Mouse (Mus musculus) stomach, postnatal 0 days (tissue): ENCODE measurements around the gene Nudt5. TPM values are rescaled to one million over a fixed set of nuclear protein-coding genes. Genes with fewer than 3 reads are reported as not detected.
A peak's percentile ranks its signal among the peaks of the same experiment; 100 is the strongest.

Experiments
- ATAC-seq: fragments of 200-750 bp; cut with Nextera tagmentation; 2 replicates; pipeline ENCODE4 v1.8.0; 2017; ENCODE audit not compliant: low FRiP score, low TSS enrichment
- DNase-seq: peaks from one replicate; pipeline ENCODE4 v3.0.0-alpha.2; 2016; ENCODE audit warnings: low spot score
- H3K27ac ChIP-seq: fragments of 300-500 bp; sonication (generic); replicated peaks from 2 replicates; pipeline ENCODE4 v1.5.1; 2014; ENCODE audit warnings: mild to moderate bottlenecking, control low read depth
- H3K27me3 ChIP-seq: fragments of 300-500 bp; sonication (generic); 2 replicates; pipeline ENCODE4 v1.6.1; 2014; ENCODE audit warnings: low read length; ENCODE audit not compliant: control insufficient read depth, insufficient read depth
- H3K36me3 ChIP-seq: fragments of 300-500 bp; sonication (generic); 2 replicates; pipeline ENCODE4 v1.6.1; 2014; ENCODE audit warnings: low read length, mixed read lengths; ENCODE audit not compliant: control insufficient read depth, insufficient read depth
- H3K4me1 ChIP-seq: fragments of 300-500 bp; sonication (generic); replicated peaks from 2 replicates; pipeline ENCODE4 v1.6.1; 2014; ENCODE audit warnings: antibody characterized with exemption; ENCODE audit not compliant: control insufficient read depth, insufficient read depth
- H3K4me2 ChIP-seq: fragments of 300-500 bp; sonication (generic); replicated peaks from 2 replicates; pipeline ENCODE4 v1.6.1; 2014; ENCODE audit warnings: low read depth, mild to moderate bottlenecking, control low read depth, moderate library complexity
- H3K4me3 ChIP-seq: fragments of 300-500 bp; sonication (generic); 2 replicates; pipeline ENCODE4 v1.5.1; 2014; ENCODE audit warnings: low read depth, low read length, control low read depth
- H3K9ac ChIP-seq: fragments of 300-500 bp; sonication (generic); 2 replicates; pipeline ENCODE4 v1.6.1; 2014; ENCODE audit warnings: mild to moderate bottlenecking, low read length, control low read depth, mixed read lengths
- H3K9me3 ChIP-seq: fragments of 300-500 bp; sonication (generic); 2 replicates; pipeline ENCODE4 v1.6.1; 2016; ENCODE audit warnings: low read length; ENCODE audit not compliant: control insufficient read depth
- CTCF ChIP-seq: IDR thresholded peaks from 2 replicates; pipeline ENCODE4 v1.5.1; 2016; ENCODE audit warnings: antibody characterized with exemption, low read depth, mild to moderate bottlenecking, moderate library complexity
- EP300 ChIP-seq: optimal IDR thresholded peaks from 2 replicates; pipeline ENCODE3; 2016; ENCODE audit warnings: antibody characterized with exemption
- WGBS: fragments of 180-500 bp; shearing (Covaris S2); extraction: QIAGEN DNeasy Blood & Tissue Kit; methylation state at CpG from one replicate; pipeline ENCODE4 v1.1.7; 2014; 5-methylcytosine and 5-hydroxymethylcytosine counted together
- polyA plus RNA-seq: library from polyadenylated mRNA; unstranded; fragments of >200 nt; fragmentation: Nextera tagmentation; extraction: Ambion mirVana; gene quantifications from 2 replicates; pipeline ENCODE4 v1.2.1, GENCODE M21; 2015

The Nudt5 gene
- polyA plus RNA-seq, 1 experiment from 2014 or later, result 29.1 TPM

- no peaks in the 10 kb centered on the region for H3K9me3 ChIP-seq
- H3K9ac ChIP-seq, result no peak overlapping the region
- ATAC-seq (no peak), DNase-seq (no peak)
- no peak overlapping the region for H3K27ac ChIP-seq
- no peak overlapping the region for H3K4me3 ChIP-seq
- H3K36me3 ChIP-seq, result no peaks in the 10 kb centered on the region; the same call in 1 of the 2 replicates
- no peak overlapping the region for H3K4me2 ChIP-seq
- no peaks in the 10 kb centered on the region for H3K27me3 ChIP-seq
- H3K4me1 ChIP-seq, result no peaks in the 10 kb centered on the region
- 77% methylated on average over 9 of the region's 9 CpGs for WGBS
- TF ChIP-seq CTCF (no peak), EP300 (no peak)
These were observed 6.3 kb downstream of the Nudt5 start for GRCm38 (mm10) chr2:5851116-5851515.

GRCm38 (mm10) chr2:5851866-5852265 lies 7.0 kb downstream of the Nudt5 start:
- TF ChIP-seq EP300 (no peak), CTCF (no peak)
- Histone ChIP-seq H3K9me3 (no peaks in the 10 kb centered on the region), H3K4me2 (no peak overlapping the region), H3K9ac (no peak overlapping the region), H3K36me3 (no peaks in the 10 kb centered on the region; the same call in 1 of the 2 replicates), H3K4me3 (no peak overlapping the region), H3K4me1 (no peaks in the 10 kb centered on the region), H3K27me3 (no peaks in the 10 kb centered on the region), H3K27ac (peak overlapping the region; percentile 45; the same call in 1 of the 2 replicates)
- 60% methylated on average over 5 of the region's 5 CpGs for WGBS
- no peak for DNase-seq
- peak; percentile 29; the same call in 1 of the 2 replicates for ATAC-seq

- TF ChIP-seq CTCF (no peak), EP300 (no peak)
- peaks cover 8% of the 10 kb centered on the region for H3K36me3 ChIP-seq
- WGBS, result 97% methylated on average over 3 of the region's 3 CpGs
These were observed 18.0 kb downstream of the Nudt5 start, which contains the start of gene Gm13199 for GRCm38 (mm10) chr2:5862834-5863233. TSS of gene Gm13199 (minus strand) at chr2:5862934.

GRCm38 (mm10) chr2:5867681-5868080 lies 22.9 kb downstream of the Nudt5 start:
- no peaks in the 10 kb centered on the region for H3K27me3 ChIP-seq
- ATAC-seq (no peak), DNase-seq (no peak)
- H3K4me1 ChIP-seq, result no peaks in the 10 kb centered on the region
- no peak overlapping the region for H3K4me3 ChIP-seq
- H3K27ac ChIP-seq, result no peak overlapping the region
- H3K9ac ChIP-seq, result no peak overlapping the region
- H3K9me3 ChIP-seq, result no peaks in the 10 kb centered on the region
- TF ChIP-seq CTCF (no peak), EP300 (no peak)
- 88% methylated on average over 2 of the region's 2 CpGs for WGBS
- peaks cover 3% of the 10 kb centered on the region for H3K36me3 ChIP-seq
- H3K4me2 ChIP-seq, result no peak overlapping the region

More at GRCm38 (mm10) chr2:5862834-5863233, 18.0 kb downstream of the Nudt5 start, which contains the start of gene Gm13199:
- Histone ChIP-seq H3K4me2 (no peak within 1 kb of the TSS), H3K4me3 (no peak within 1 kb of the TSS), H3K27ac (no peak within 1 kb of the TSS), H3K4me1 (no peaks in the 10 kb centered on the region), H3K27me3 (no peaks in the 10 kb centered on the region), H3K9me3 (no peaks in the 10 kb centered on the region), H3K9ac (no peak within 1 kb of the TSS)
- DNase-seq (no peak), ATAC-seq (no peak)

- no peaks in the 10 kb centered on the region for H3K9me3 ChIP-seq
- no peak for TF ChIP-seq CTCF
- TF ChIP-seq EP300, result no peak
- H3K36me3 ChIP-seq, result peaks cover 2% of the 10 kb centered on the region
- H3K4me1 ChIP-seq, result no peaks in the 10 kb centered on the region
- no peak overlapping the region for H3K9ac ChIP-seq
- no peak for ATAC-seq
- H3K27me3 ChIP-seq, result no peaks in the 10 kb centered on the region
- H3K27ac ChIP-seq, result no peak overlapping the region
- DNase-seq, result no peak
- 91% methylated on average over 5 of the region's 5 CpGs for WGBS
- H3K4me2 ChIP-seq, result no peak overlapping the region
- no peak overlapping the region for H3K4me3 ChIP-seq
These were observed 24.9 kb downstream of the Nudt5 start for GRCm38 (mm10) chr2:5869746-5870145.

- ATAC-seq (no peak), DNase-seq (no peak)
- Histone ChIP-seq H3K27ac (no peak overlapping the region), H3K4me2 (no peak overlapping the region), H3K9ac (no peak overlapping the region), H3K36me3 (peaks cover 10% of the 10 kb centered on the region), H3K4me3 (no peak overlapping the region), H3K9me3 (no peaks in the 10 kb centered on the region), H3K4me1 (no peaks in the 10 kb centered on the region), H3K27me3 (no peaks in the 10 kb centered on the region)
- 68% methylated on average over 3 of the region's 3 CpGs for WGBS
- no peak for TF ChIP-seq CTCF
- TF ChIP-seq EP300, result no peak
These were observed 32.6 kb downstream of the Nudt5 start for GRCm38 (mm10) chr2:5877446-5877845.
